Mouse (Mus musculus): ENCODE measurements around the gene Smchd1. TPM values are rescaled to one million over a fixed set of nuclear protein-coding genes. Genes with fewer than 3 reads are reported as not detected.
"Not testable (repeated sequence)": the region's sequence is repeated elsewhere in the genome, so short reads cannot be mapped to it uniquely, and the experiment has no call there.

Smchd1 gene
- polyA plus RNA-seq, 1 experiment from 2014 or later: 90.7 TPM

GRCm38 (mm10) chr17:71474128-71474527 is 1.0 kb downstream of the Smchd1 start:
- Histone ChIP-seq H3K9me3 (replicated peaks; ENCODE audit: control insufficient read depth, low read length) (no peaks in the 10 kb centered on the region), H3K9ac (replicated peaks; ENCODE audit: low read length) (peak overlapping the region; percentile 96), H3K4me2 (ENCODE audit: low read depth, low read length) (peak overlapping the region; percentile 73), H3K4me1 (ENCODE audit: control insufficient read depth, insufficient read depth, low read length) (no peaks in the 10 kb centered on the region), H3K4me3 (ENCODE audit: low read depth, low read length) (peak overlapping the region; percentile 66), H3K27ac (replicated peaks; ENCODE audit: low read depth, low read length) (no peak overlapping the region), H3K27me3 (ENCODE audit: control insufficient read depth, insufficient read depth, low read length) (no peaks in the 10 kb centered on the region), H3K36me3 (replicated peaks; ENCODE audit: control insufficient read depth, insufficient read depth, low read depth, low read length) (no peaks in the 10 kb centered on the region)
- 16% methylated on average over 8 of the region's 8 CpGs for WGBS
- ATAC-seq (replicated peaks; ENCODE audit: insufficient number of reproducible peaks, low FRiP score, low TSS enrichment, low read depth): no peak
- peak; percentile 25 for DNase-seq (ENCODE audit: low spot score)

GRCm38 (mm10) chr17:71471261-71471660 is 3.9 kb downstream of the Smchd1 start:
- ATAC-seq (replicated peaks; ENCODE audit: insufficient number of reproducible peaks, low FRiP score, low TSS enrichment, low read depth) (no peak), DNase-seq (ENCODE audit: low spot score) (no peak)
- H3K27ac ChIP-seq (replicated peaks; ENCODE audit: low read depth, low read length): no peak overlapping the region
- H3K4me3 ChIP-seq (ENCODE audit: low read depth, low read length): no peak overlapping the region
- 82% methylated on average over 2 of the region's 2 CpGs for WGBS
- H3K9me3 ChIP-seq (replicated peaks; ENCODE audit: control insufficient read depth, low read length): no peaks in the 10 kb centered on the region
- no peaks in the 10 kb centered on the region for H3K4me1 ChIP-seq (ENCODE audit: control insufficient read depth, insufficient read depth, low read length)
- no peaks in the 10 kb centered on the region for H3K36me3 ChIP-seq (replicated peaks; ENCODE audit: control insufficient read depth, insufficient read depth, low read depth, low read length)
- no peak overlapping the region for H3K4me2 ChIP-seq (ENCODE audit: low read depth, low read length)
- H3K27me3 ChIP-seq (ENCODE audit: control insufficient read depth, insufficient read depth, low read length): no peaks in the 10 kb centered on the region
- H3K9ac ChIP-seq (replicated peaks; ENCODE audit: low read length): no peak overlapping the region

GRCm38 (mm10) chr17:71460312-71460711 is 14.8 kb downstream of the Smchd1 start:
- Histone ChIP-seq H3K27me3 (ENCODE audit: control insufficient read depth, insufficient read depth, low read length) (no peaks in the 10 kb centered on the region), H3K36me3 (replicated peaks; ENCODE audit: control insufficient read depth, insufficient read depth, low read depth, low read length) (no peaks in the 10 kb centered on the region; the same call in none of the 2 replicates), H3K9me3 (replicated peaks; ENCODE audit: control insufficient read depth, low read length) (no peaks in the 10 kb centered on the region), H3K4me1 (ENCODE audit: control insufficient read depth, insufficient read depth, low read length) (no peaks in the 10 kb centered on the region), H3K4me2 (ENCODE audit: low read depth, low read length) (no peak overlapping the region), H3K9ac (replicated peaks; ENCODE audit: low read length) (no peak overlapping the region), H3K27ac (replicated peaks; ENCODE audit: low read depth, low read length) (no peak overlapping the region), H3K4me3 (ENCODE audit: low read depth, low read length) (no peak overlapping the region)
- DNase-seq (ENCODE audit: low spot score) (no peak), ATAC-seq (replicated peaks; ENCODE audit: insufficient number of reproducible peaks, low FRiP score, low TSS enrichment, low read depth) (no peak)
- 78% methylated on average over 3 of the region's 3 CpGs for WGBS

GRCm38 (mm10) chr17:71459818-71460217 is 15.3 kb downstream of the Smchd1 start, which contains the start of gene Gm4707:
Gm4707 (minus strand) TSS chr17:71459918.
- H3K36me3 ChIP-seq (replicated peaks; ENCODE audit: control insufficient read depth, insufficient read depth, low read depth, low read length): no peaks in the 10 kb centered on the region; the same call in none of the 2 replicates
- no peak within 1 kb of the TSS for H3K27ac ChIP-seq (replicated peaks; ENCODE audit: low read depth, low read length)
- no peaks in the 10 kb centered on the region for H3K27me3 ChIP-seq (ENCODE audit: control insufficient read depth, insufficient read depth, low read length)
- no peak within 1 kb of the TSS for H3K4me3 ChIP-seq (ENCODE audit: low read depth, low read length)
- H3K9ac ChIP-seq (replicated peaks; ENCODE audit: low read length): no peak within 1 kb of the TSS
- no peak within 1 kb of the TSS for H3K4me2 ChIP-seq (ENCODE audit: low read depth, low read length)
- H3K9me3 ChIP-seq (replicated peaks; ENCODE audit: control insufficient read depth, low read length): no peaks in the 10 kb centered on the region
- H3K4me1 ChIP-seq (ENCODE audit: control insufficient read depth, insufficient read depth, low read length): no peaks in the 10 kb centered on the region
- DNase-seq (ENCODE audit: low spot score) (no peak), ATAC-seq (replicated peaks; ENCODE audit: insufficient number of reproducible peaks, low FRiP score, low TSS enrichment, low read depth) (no peak)
- WGBS: 97% methylated on average over 2 of the region's 2 CpGs

GRCm38 (mm10) chr17:71457361-71457760 is 17.8 kb downstream of the Smchd1 start:
- H3K4me1 ChIP-seq (ENCODE audit: control insufficient read depth, insufficient read depth, low read length); H3K9ac ChIP-seq (replicated peaks; ENCODE audit: low read length); DNase-seq (ENCODE audit: low spot score); H3K4me2 ChIP-seq (ENCODE audit: low read depth, low read length); H3K27ac ChIP-seq (replicated peaks; ENCODE audit: low read depth, low read length); H3K36me3 ChIP-seq (replicated peaks; ENCODE audit: control insufficient read depth, insufficient read depth, low read depth, low read length); ATAC-seq (replicated peaks; ENCODE audit: insufficient number of reproducible peaks, low FRiP score, low TSS enrichment, low read depth); H3K4me3 ChIP-seq (ENCODE audit: low read depth, low read length); H3K9me3 ChIP-seq (replicated peaks; ENCODE audit: control insufficient read depth, low read length); H3K27me3 ChIP-seq (ENCODE audit: control insufficient read depth, insufficient read depth, low read length): not testable (repeated sequence)
- WGBS: 89% methylated on average over 5 of the region's 6 CpGs

- Histone ChIP-seq H3K27me3 (ENCODE audit: control insufficient read depth, insufficient read depth, low read length) (no peaks in the 10 kb centered on the region), H3K36me3 (replicated peaks; ENCODE audit: control insufficient read depth, insufficient read depth, low read depth, low read length) (peaks cover 3% of the 10 kb centered on the region), H3K9ac (replicated peaks; ENCODE audit: low read length) (no peak overlapping the region), H3K4me1 (ENCODE audit: control insufficient read depth, insufficient read depth, low read length) (no peaks in the 10 kb centered on the region), H3K4me3 (ENCODE audit: low read depth, low read length) (no peak overlapping the region), H3K27ac (replicated peaks; ENCODE audit: low read depth, low read length) (no peak overlapping the region), H3K4me2 (ENCODE audit: low read depth, low read length) (no peak overlapping the region), H3K9me3 (replicated peaks; ENCODE audit: control insufficient read depth, low read length) (no peaks in the 10 kb centered on the region)
- DNase-seq (ENCODE audit: low spot score) (no peak), ATAC-seq (replicated peaks; ENCODE audit: insufficient number of reproducible peaks, low FRiP score, low TSS enrichment, low read depth) (no peak)
- 96% methylated on average over 6 of the region's 6 CpGs for whole genome bisulfite sequencing
Observed at GRCm38 (mm10) chr17:71445191-71445590, 30.0 kb downstream of the Smchd1 start.

GRCm38 (mm10) chr17:71444718-71445117 is 30.4 kb downstream of the Smchd1 start:
- peaks cover 3% of the 10 kb centered on the region for H3K36me3 ChIP-seq (replicated peaks; ENCODE audit: control insufficient read depth, insufficient read depth, low read depth, low read length)

GRCm38 (mm10) chr17:71444126-71444525 is 31.0 kb downstream of the Smchd1 start:
- peaks cover 3% of the 10 kb centered on the region for H3K36me3 ChIP-seq (replicated peaks; ENCODE audit: control insufficient read depth, insufficient read depth, low read depth, low read length)
- H3K27me3 ChIP-seq (ENCODE audit: control insufficient read depth, insufficient read depth, low read length): no peaks in the 10 kb centered on the region
- DNase-seq (ENCODE audit: low spot score) (no peak), ATAC-seq (replicated peaks; ENCODE audit: insufficient number of reproducible peaks, low FRiP score, low TSS enrichment, low read depth) (no peak)
- no peak overlapping the region for H3K9ac ChIP-seq (replicated peaks; ENCODE audit: low read length)
- no peaks in the 10 kb centered on the region for H3K4me1 ChIP-seq (ENCODE audit: control insufficient read depth, insufficient read depth, low read length)
- H3K4me2 ChIP-seq (ENCODE audit: low read depth, low read length): no peak overlapping the region
- H3K4me3 ChIP-seq (ENCODE audit: low read depth, low read length): no peak overlapping the region
- H3K9me3 ChIP-seq (replicated peaks; ENCODE audit: control insufficient read depth, low read length): no peaks in the 10 kb centered on the region
- H3K27ac ChIP-seq (replicated peaks; ENCODE audit: low read depth, low read length): no peak overlapping the region
- WGBS: 95% methylated on average over 3 of the region's 3 CpGs

More at GRCm38 (mm10) chr17:71444718-71445117, 30.4 kb downstream of the Smchd1 start:
- no peak overlapping the region for H3K9ac ChIP-seq (replicated peaks; ENCODE audit: low read length)
- H3K27ac ChIP-seq (replicated peaks; ENCODE audit: low read depth, low read length): no peak overlapping the region
- H3K4me1 ChIP-seq (ENCODE audit: control insufficient read depth, insufficient read depth, low read length): no peaks in the 10 kb centered on the region
- H3K27me3 ChIP-seq (ENCODE audit: control insufficient read depth, insufficient read depth, low read length): no peaks in the 10 kb centered on the region
- DNase-seq (ENCODE audit: low spot score): no peak
- no peak for ATAC-seq (replicated peaks; ENCODE audit: insufficient number of reproducible peaks, low FRiP score, low TSS enrichment, low read depth)
- H3K9me3 ChIP-seq (replicated peaks; ENCODE audit: control insufficient read depth, low read length): no peaks in the 10 kb centered on the region
- H3K4me3 ChIP-seq (ENCODE audit: low read depth, low read length): no peak overlapping the region
- 89% methylated on average over 2 of the region's 2 CpGs for WGBS
- H3K4me2 ChIP-seq (ENCODE audit: low read depth, low read length): no peak overlapping the region
